Mouse (Mus musculus) thymus, postnatal 10 days (tissue): ENCODE data around the gene Lrrc55.

Source experiments
- DNase-seq, 2 experiments: peaks; one replicate each; pipeline ENCODE4 v3.0.0; 2021; ENCODE audit warnings: low spot score in 2 of 2

The Lrrc55 gene

DNA sequence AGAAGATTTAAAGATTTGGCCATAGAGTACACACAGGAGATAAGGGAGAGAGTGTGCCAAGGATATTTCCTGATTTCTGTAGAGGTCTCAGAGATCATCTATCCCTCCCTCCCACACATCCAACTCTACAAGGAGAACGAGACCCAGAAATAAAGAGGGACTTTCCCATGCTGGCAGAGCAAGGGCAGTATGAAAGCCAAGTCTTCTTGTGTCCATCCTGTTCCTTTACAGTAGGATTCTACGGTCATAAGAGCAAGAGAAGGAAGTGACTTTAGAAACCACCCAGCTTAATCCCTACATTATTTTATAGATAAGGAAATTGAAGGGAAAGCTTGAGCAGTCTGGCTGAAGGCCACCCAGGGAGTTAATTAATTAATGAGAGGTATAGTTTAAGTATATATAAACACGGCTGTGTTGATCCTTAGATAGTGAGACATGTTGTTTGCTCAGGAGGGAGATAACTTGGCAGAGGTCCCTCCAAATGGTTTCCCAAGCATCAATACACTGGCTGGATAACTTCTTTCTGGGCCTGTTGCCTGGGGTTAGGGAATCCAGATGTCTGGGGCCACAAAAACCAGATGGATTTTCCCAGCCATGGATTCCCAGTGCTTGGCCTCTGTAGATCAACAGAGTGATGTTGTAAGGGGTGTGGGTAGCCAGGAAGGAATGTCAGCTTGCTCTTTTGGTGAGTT is 24.8 kb downstream of the Lrrc55 start:
- DNase-seq: no peak

DNA sequence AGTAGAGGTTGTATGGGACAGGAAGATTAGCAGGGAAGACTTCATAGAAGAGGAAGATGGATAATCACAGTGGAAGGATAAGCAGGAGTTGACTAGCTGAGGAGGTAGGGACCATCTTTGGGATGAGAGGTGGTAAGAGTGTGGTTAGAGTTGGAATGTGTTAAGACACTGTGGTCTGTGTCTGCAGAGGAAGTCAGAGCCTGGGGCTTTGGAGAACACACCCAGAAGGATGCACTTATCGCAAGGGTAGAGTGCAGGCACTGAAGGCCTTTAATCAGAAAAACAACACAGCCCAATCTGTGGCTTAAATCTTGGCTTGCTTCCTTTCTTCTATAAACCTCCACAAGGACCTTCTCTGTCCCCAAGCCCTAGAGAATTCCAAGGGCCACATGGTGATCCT is 28.7 kb downstream of the Lrrc55 start:
- no peak for DNase-seq

DNA sequence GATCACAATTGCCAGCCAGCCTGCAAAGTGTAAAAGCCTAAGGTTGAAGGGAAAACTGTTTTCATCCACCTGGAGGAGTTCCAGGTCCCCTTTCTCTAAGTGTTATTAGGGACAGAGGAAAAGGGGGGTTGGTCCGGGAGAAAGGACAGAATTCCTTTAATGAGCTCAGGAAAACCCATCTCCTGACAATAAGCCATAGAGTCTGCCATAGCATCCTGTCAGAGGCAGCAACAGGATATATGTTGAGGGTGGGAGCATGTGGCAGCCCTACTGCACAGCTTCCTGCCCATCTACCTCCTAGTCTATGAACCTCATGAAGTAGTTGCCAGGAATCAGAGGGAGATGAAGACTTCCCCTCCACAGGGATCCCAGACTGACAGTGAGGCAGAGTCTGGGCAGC is 29.4 kb downstream of the Lrrc55 start:
- DNase-seq: no peak

DNA sequence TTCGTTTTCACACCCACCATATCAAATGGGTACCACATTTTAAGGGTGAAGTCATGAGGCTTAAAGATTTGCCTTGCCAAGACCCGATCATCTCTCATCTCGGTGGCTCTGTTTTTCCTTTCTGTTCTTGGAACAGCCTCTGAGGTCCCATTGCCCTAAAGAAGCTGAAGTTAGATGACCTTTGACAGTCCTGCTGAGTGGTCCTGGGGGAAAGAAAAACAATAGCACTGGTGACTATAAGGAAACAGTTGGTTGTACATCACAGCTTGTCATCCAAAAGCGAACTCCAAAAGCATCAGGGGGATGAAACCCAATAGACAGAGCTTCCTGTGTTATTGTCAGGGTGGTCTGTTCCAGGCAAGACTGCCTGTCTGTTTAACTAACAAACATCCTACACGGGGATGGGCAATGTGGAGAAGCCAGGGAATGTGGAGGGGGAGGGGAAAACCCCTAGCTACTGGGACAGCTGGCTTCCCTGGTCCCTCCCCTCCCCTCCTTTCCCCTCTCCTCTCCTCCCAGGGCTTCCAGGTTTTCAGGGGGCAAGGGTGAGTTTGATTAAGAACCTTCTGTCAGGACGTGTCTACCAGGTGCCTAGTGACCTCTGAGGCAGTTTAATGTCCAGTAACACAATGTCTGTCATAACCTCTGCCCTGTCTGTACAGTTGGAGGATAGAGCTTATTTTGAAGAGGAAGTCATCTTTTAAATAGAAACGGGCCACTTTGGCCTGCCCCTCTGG is 33.5 kb downstream of the Lrrc55 start:
- DNase-seq: no peak

DNA sequence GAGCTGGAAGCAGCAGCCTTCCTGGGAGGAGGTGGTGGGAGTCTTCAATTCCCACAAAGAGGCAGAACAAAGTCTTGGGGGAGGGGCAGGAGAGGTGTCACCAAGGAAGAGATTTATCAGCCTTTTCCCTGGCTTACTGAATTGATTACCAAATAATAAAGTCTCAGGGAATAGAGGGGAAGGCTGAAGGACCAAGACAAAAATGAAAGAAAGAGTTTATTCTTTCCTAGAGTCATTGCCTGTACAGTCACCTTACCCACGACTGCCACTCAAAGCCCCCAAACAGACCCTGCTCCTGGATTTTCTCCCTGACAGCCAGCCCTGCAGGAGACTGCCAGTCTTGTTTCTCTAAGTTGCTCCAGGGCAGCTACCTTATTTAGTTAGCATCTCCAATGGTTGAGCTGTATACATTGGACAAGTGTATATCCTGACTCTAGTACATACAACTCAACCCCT is 35.3 kb downstream of the Lrrc55 start:
- DNase-seq: no peak

DNA sequence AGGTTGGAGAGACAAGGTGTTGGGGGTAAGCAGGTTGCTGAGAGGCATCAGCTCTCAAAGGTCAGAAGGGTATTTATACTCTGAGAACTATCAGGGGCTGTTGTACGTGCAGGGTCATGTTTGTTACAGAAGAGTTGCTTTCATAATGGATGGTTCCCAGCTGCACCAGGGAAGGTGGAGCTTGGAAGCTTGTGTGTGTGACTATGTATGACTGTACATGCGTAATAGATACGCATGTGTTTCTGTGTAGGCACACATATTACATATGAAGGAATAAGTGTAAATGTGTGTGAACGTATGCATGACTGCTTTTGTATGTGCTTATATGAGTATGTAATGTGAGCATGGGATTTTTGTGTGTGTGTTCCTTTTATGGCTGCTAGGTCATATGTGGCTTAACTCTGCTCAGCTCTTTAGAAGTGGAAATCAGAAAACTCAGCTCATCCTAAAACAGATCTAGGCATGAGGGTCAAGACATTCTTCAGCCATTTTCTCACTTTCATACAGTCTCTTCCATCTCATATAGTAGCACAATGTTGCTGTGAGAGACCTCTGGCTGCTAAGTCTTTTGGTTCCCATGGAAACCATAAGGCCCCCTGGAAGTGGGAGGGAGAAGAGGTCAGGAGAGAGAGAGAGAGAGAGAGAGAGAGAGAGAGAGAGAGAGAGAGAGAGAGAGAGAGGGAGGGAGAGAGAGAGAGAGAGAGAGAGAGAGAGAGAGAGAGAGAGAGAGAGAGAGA is 35.9 kb downstream of the Lrrc55 start:
- no peak for DNase-seq

DNA sequence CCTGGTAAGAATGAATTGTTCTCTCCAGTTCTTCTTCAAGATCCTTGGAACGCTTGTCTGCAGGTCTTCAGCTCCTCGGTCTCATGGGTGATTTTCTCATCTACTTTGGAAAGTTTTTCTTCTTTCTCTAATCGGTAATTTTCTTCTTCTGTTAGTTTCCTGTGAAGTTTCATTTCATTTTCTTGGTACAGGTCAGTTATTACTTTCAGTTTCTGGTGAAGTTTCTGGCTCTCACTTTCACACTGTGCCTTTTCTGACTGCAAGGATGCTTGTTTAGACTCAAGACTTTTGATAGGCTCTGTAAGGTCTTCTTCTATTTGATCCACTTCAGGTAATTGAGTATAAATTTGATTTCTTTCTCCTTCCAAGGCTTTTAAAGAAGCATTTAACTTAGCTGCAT is 39.6 kb downstream of the Lrrc55 start:
- DNase-seq: no peak

DNA sequence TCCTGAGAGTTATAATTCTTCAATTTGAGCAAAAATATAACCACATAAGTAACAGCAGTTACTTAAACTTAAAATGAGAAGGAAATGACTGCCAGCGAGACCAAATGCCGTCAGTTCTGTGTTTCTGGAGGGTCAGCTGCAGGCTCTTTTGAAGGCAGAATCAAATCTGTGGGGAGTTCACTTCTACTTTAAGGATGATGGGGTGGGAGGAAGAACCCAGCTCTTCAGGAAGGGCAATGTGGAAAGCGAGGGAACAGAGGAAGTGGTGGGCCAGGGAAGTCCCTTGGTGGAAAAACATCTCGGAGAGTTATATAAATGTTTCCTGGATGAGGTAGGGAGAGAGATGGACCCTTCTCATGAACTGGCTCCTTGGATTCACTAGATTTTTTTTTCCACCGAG is 40.9 kb downstream of the Lrrc55 start:
- no peak for DNase-seq

DNA sequence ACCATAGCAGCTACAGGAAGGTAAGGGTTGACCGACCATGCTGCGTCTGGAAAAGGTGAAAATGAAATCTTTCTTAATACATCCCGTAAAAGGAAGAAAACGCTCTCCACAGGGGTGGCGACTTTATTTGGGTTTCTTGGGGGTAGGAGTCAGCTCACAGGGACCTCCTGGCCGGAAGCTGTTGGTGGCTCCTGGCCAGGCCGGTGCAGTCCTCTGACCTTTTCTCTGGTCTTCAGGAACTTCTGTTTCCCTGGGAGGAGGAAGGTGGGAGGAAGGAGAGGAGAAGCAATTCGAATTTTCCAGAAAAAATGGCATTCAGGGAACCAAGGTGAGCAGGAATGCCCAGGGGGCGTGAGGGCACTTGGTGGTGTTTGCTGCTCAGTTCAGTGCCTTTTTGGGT is 41.7 kb downstream of the Lrrc55 start:
- DNase-seq: no peak

DNA sequence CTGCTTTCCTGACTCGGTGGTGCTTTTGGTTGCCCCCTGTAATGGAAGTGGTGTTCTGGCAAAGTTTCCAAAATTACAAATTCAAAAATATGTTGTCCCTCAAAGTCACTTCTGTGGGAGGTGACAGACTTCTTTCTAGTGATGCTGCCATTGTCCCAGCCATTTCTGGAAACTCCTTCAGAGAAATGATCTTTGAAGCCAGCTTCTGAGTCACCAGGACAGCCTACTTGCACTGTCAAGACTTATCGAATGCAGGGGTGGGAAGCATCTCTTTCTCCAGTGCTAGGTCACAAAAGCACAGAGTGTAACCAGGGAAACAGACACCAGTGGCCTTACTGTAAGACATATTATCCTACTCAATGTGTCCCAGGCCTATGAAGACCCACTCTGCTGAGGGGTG is 45.8 kb downstream of the Lrrc55 start:
- no peak for DNase-seq

DNA sequence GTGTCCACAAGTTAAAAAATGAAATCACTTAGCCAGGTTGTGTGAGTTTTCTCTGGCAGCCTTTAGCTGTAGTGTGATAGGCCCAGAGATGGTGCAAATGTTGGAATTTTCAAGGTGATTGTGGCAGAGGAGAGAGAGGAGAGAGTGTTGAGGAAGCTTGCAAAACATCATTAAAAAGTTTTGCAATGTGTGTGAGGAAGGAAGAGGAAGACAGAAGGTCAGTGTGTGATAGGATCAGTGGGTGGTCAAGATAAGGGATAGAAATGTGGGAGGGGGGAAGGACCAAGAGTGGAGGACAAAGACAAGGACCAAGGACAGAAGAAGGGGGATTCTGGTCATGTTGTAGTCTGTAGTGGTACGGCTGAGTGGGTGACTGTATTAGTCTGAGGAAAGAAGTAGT is 46.6 kb downstream of the Lrrc55 start:
- DNase-seq: no peak

DNA sequence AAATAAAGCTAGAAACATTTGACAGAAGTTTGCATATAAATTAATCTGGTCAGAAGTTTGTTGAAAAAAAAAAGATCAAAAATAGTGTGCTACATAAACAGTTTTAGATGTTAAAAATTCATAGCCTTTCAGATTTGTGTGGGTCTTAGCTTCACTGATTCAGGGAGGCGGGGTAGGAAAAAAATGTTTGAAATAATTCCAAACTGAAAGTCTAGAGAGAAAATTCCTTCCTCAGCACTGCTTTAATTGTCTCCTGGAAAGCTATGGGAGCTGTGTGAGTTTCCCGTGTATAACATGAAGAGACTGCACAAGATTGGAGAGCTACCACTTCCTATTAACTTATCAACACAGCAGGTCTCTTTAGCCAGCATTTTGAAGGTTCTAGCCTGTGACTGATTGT is 49.5 kb downstream of the Lrrc55 start:
- DNase-seq: no peak

DNA sequence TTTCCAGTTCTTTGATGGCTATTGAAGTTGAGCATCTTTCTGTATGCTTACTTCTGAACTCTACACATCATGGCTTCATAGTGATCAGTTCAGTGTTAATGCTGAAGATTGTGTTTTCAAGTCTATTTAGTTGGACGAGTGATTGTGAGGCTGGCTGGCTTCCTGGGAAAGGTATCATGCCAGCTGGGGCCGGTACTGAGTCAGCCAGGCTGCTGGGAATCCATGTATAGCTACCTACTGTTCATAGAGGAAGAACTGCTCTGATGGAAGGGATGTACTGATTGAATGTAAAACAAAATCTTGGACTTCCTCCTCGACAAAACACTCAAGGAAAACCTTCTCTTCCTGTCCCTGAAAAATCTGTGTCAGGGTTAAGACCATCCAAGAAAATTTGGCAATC is 51.7 kb downstream of the Lrrc55 start:
- DNase-seq: no peak

DNA sequence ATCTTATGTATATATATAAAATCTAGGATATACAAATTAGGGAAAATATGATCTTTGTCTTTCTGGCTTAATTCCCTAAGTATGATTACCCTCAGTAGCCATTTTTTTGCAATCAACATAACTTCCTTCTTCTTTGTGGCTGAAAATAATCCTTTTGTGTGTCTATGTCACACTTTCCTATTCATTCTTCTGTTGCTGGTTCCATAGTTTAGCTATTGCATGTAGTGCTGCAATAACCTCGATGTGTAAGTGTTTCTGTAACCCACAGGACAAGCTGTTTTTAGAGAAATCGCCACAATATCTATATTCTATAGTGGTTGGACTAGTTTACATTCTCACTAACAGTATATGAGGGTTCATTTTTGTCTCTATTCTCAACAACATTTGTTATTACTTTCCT is 52.1 kb downstream of the Lrrc55 start:
- DNase-seq: no peak

DNA sequence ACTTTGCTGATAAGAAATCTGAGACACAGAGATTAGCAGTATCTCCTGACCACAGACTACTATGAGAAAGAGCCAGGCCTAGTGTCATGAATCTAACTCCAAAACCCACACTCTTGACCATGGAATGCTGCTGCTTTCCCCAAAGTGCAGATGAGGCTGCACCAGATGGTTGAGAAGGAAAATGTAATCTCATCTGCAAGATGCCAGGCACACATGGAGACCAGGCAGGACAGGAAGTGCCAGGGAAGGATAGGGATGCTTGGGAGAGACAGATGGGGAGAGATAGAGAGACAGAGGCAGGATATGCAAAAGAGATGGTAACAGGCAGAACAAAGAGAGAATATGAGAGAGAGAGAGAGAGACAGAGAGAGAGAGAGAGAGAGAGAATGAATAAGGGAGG is 56.2 kb downstream of the Lrrc55 start:
- no peak for DNase-seq

DNA sequence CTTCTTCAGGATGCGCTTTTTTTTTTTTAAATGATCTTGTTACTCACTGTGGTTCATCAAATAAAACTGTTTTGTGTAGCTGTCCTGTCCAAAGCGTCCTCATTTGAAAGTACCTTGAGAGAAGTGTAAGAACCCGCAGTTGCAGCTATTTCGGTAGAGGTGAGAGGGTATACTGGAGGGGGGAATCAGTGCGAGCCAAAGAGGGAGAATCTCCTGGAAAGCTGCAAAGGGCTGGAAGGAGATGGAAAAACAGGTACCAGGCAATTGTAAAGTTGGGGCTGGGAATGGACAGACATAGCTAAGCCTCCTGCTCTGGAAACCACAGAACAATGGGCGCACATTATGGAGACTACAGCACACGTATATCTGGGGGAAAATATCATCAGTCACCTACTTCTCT is 57.2 kb downstream of the Lrrc55 start:
- no peak for DNase-seq

DNA sequence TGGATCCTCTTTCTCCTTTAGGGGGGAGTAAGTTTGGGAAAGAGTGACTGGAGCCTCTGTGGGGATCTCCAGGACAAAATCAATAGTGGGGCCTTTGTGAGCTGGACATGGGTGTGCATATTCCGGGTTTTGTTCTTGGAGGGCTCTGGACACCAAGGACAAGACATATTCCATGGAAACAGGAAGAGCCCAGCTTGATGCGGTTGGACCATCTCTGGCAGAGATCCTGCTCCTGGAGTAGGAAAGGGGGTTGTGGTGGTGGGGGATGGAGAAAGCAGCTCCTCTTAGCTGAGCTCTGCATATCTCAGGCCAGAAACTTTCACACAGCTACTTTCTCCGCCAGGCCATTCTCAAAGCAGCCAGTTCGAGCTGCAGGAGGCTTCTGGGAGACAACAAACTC is 57.6 kb downstream of the Lrrc55 start:
- DNase-seq: no peak

DNA sequence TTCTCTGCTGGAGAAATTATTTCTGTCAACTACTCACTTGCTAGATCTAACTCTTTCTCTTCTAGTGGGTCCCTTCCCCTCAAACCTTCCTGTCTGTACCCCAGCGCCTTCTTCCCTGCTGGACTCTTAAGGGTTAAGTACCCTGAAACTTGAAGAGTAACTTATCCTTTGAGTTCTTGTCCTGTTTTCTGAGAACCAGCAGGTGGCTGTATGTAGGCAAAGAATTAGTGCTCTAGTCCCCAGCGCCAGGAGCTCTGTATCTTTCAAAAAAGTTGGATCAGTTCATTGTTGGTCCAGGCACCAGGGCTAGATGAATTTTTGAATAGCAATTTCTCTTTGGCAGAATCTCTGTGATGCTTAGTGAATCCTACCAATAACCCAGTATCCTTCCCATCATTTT is 58.9 kb downstream of the Lrrc55 start:
- DNase-seq: no peak

DNA sequence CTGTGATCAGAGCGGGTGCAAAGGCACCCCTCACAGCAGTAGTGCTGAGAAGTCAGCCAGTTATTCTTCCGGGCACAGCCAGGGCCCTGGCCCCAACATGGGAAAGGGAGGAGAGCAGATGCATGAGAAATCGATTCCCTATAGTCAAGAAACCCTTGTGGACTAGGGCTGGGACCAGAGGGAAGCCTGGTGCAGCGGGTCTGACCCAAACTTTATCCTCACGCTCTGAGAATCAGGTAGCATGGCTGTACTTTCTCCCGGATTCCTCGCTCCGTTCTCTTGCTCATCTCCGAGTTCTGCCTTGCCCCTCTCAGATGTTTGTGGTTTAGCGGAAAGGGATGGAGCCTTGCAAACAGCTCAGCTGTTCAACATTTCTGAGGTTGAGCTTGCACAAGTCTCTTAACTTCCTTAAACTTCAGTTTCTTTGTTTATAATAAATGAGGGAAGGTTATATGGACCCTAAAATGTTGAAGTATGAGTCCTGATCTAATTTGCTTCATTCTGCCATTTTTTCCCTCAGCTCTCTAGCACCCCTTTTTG is 59.3 kb downstream of the Lrrc55 start:
- DNase-seq: no peak

DNA sequence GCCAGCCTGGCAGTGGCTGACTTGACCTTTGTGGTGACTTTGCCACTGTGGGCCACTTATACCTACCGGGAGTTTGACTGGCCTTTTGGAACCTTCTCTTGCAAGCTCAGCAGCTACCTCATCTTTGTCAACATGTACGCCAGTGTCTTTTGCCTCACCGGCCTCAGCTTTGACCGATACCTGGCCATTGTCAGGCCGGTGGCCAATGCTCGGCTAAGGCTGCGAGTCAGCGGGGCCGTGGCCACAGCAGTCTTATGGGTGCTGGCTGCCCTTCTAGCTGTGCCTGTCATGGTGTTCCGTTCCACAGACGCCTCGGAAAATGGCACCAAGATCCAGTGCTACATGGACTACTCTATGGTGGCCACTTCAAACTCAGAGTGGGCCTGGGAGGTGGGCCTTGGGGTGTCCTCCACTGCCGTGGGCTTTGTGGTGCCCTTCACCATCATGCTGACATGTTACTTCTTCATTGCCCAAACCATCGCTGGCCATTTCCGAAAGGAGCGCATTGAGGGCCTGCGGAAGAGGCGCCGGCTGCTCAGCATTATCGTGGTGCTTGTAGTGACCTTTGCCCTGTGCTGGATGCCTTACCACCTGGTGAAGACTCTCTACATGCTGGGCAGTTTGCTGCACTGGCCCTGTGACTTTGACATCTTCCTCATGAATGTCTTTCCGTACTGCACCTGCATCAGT is 60.0 kb downstream of the Lrrc55 start:
- DNase-seq: no peak

DNA sequence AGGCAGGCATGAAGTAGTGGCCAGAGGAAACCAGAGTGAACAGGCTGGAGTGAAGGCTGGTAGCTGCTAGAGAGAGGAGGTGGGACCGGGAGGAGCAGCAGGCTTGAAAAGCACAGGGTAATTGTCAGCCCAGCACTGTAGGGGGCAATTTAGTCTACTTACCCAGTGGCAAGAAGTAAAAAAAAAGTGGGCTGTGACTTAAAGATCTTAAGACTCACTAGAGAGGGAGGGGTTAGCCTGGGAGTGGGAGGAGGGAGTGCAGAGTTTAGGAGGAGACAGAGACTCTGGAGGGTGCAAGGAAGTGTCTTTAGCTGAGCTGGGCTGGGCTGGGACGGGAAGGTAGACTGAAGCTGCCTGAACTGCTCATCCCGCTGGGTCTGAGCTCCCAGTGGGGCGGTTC is 60.9 kb downstream of the Lrrc55 start, which contains the start of gene Aplnr:
Aplnr (plus strand) TSS at position 137 of the 400 bp plus-strand sequence.
- no peak for DNase-seq

DNA sequence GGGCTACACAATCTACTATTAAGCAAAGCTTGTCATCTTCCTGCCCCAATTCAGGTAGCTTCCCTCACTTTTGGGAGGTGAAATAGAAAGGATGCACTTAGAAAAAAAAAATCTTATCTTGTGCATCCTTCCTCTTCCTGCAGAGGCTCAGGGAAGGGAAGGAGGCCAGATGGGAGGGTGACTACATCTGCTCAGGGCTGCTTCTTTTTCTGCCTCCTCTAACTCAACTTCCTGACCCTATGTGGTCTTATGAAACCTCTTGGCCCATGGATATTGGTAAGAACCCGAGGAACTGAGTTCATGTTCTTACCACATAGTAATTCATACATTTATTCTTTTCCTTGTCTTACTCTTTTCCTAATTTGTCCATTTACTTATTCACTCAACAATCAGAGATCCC is 61.9 kb downstream of the Lrrc55 start:
- DNase-seq: no peak
